Mouse (Mus musculus) T-cell, adult 2 months (primary cell): ENCODE data around the gene Epha4.

Experiments
- DNase-seq: peaks from one replicate; pipeline ENCODE4 v3.0.0; 2022; ENCODE audit warnings: low spot score

Gene Epha4

GRCm38 (mm10) chr1:77512431-77513195 lies 2.3 kb downstream of the Epha4 start:
- no peak for DNase-seq

GRCm38 (mm10) chr1:77512059-77512407 lies 2.9 kb downstream of the Epha4 start:
- no peak for DNase-seq

GRCm38 (mm10) chr1:77511372-77512058 lies 3.4 kb downstream of the Epha4 start:
- no peak for DNase-seq

- DNase-seq = no peak
Observed at GRCm38 (mm10) chr1:77510623-77511022, 4.3 kb downstream of the Epha4 start.

- no peak for DNase-seq
Observed at GRCm38 (mm10) chr1:77506856-77507200, 8.1 kb downstream of the Epha4 start.

GRCm38 (mm10) chr1:77506038-77506855 lies 8.6 kb downstream of the Epha4 start:
- no peak for DNase-seq

- no peak for DNase-seq
Observed at GRCm38 (mm10) chr1:77505263-77505662, 9.6 kb downstream of the Epha4 start.

- DNase-seq = no peak
Observed at GRCm38 (mm10) chr1:77504813-77505212, 10.1 kb downstream of the Epha4 start.

GRCm38 (mm10) chr1:77503711-77504181 lies 11.1 kb downstream of the Epha4 start:
- DNase-seq = no peak

GRCm38 (mm10) chr1:77502554-77503119 lies 12.3 kb downstream of the Epha4 start:
- DNase-seq = no peak

GRCm38 (mm10) chr1:77501363-77501933 lies 13.4 kb downstream of the Epha4 start:
- no peak for DNase-seq

- DNase-seq = no peak
Observed at GRCm38 (mm10) chr1:77497506-77497905, 17.4 kb downstream of the Epha4 start.

- DNase-seq = no peak
Observed at GRCm38 (mm10) chr1:77496468-77497181, 18.3 kb downstream of the Epha4 start.

- DNase-seq = no peak
Observed at GRCm38 (mm10) chr1:77495790-77496158, 19.1 kb downstream of the Epha4 start.

- no peak for DNase-seq
Observed at GRCm38 (mm10) chr1:77495030-77495789, 19.7 kb downstream of the Epha4 start.

GRCm38 (mm10) chr1:77493841-77494635 lies 20.9 kb downstream of the Epha4 start:
- no peak for DNase-seq

GRCm38 (mm10) chr1:77490166-77490565 lies 24.7 kb downstream of the Epha4 start:
- no peak for DNase-seq

GRCm38 (mm10) chr1:77489387-77489786 lies 25.5 kb downstream of the Epha4 start:
- DNase-seq = no peak

- no peak for DNase-seq
Observed at GRCm38 (mm10) chr1:77487856-77488462, 26.9 kb downstream of the Epha4 start.
